Mouse (Mus musculus): ENCODE data around the gene Hivep3. TPM values are rescaled to one million over a fixed set of nuclear protein-coding genes. Genes with fewer than 3 reads are reported as not detected.

The Hivep3 gene
- polyA plus RNA-seq, 1 experiment from 2014 or later, result 8.2 TPM

- no peaks in the 10 kb centered on the region for H3K27me3 ChIP-seq (replicated peaks; ENCODE audit: control insufficient read depth, insufficient read depth, low read length)
- H3K4me3 ChIP-seq (ENCODE audit: low read depth, low read length), result no peak overlapping the region
- H3K9me3 ChIP-seq (ENCODE audit: control insufficient read depth, low read length), result no peaks in the 10 kb centered on the region
- no peaks in the 10 kb centered on the region for H3K36me3 ChIP-seq (ENCODE audit: control insufficient read depth, insufficient read depth, low read length)
- 41% methylated on average over 5 of the region's 5 CpGs for WGBS
- H3K4me1 ChIP-seq (ENCODE audit: control insufficient read depth, insufficient read depth, low read length), result peaks cover 11% of the 10 kb centered on the region
- no peak overlapping the region for H3K4me2 ChIP-seq (ENCODE audit: low read depth, low read length)
- H3K27ac ChIP-seq (replicated peaks; ENCODE audit: low read depth, low read length), result no peak overlapping the region
- DNase-seq (ENCODE audit: low spot score) (no peak), ATAC-seq (ENCODE audit: low read depth) (no peak)
- no peak overlapping the region for H3K9ac ChIP-seq (ENCODE audit: low read depth, low read length)
These were observed 233.6 kb downstream of the Hivep3 start for GRCm38 (mm10) chr4:119967073-119967608.

GRCm38 (mm10) chr4:119967636-119968035, 234.1 kb downstream of the Hivep3 start:
- no peak for ATAC-seq (ENCODE audit: low read depth)
- 40% methylated on average over 2 of the region's 2 CpGs for WGBS
- H3K27ac ChIP-seq (replicated peaks; ENCODE audit: low read depth, low read length), result no peak overlapping the region

GRCm38 (mm10) chr4:119968071-119968470, 234.5 kb downstream of the Hivep3 start:
- Histone ChIP-seq H3K4me2 (ENCODE audit: low read depth, low read length) (no peak overlapping the region), H3K36me3 (ENCODE audit: control insufficient read depth, insufficient read depth, low read length) (no peaks in the 10 kb centered on the region), H3K9me3 (ENCODE audit: control insufficient read depth, low read length) (no peaks in the 10 kb centered on the region), H3K27ac (replicated peaks; ENCODE audit: low read depth, low read length) (no peak overlapping the region), H3K4me1 (ENCODE audit: control insufficient read depth, insufficient read depth, low read length) (peaks cover 11% of the 10 kb centered on the region), H3K27me3 (replicated peaks; ENCODE audit: control insufficient read depth, insufficient read depth, low read length) (no peaks in the 10 kb centered on the region), H3K4me3 (ENCODE audit: low read depth, low read length) (no peak overlapping the region), H3K9ac (ENCODE audit: low read depth, low read length) (no peak overlapping the region)
- 0% methylated on average over 4 of the region's 4 CpGs for WGBS
- ATAC-seq (ENCODE audit: low read depth) (peak; percentile 75), DNase-seq (ENCODE audit: low spot score) (peak; percentile 93)

More at GRCm38 (mm10) chr4:119967636-119968035, 234.1 kb downstream of the Hivep3 start:
- Histone ChIP-seq H3K4me2 (ENCODE audit: low read depth, low read length) (no peak overlapping the region), H3K36me3 (ENCODE audit: control insufficient read depth, insufficient read depth, low read length) (no peaks in the 10 kb centered on the region), H3K9me3 (ENCODE audit: control insufficient read depth, low read length) (no peaks in the 10 kb centered on the region), H3K4me3 (ENCODE audit: low read depth, low read length) (no peak overlapping the region), H3K9ac (ENCODE audit: low read depth, low read length) (no peak overlapping the region), H3K4me1 (ENCODE audit: control insufficient read depth, insufficient read depth, low read length) (peaks cover 11% of the 10 kb centered on the region), H3K27me3 (replicated peaks; ENCODE audit: control insufficient read depth, insufficient read depth, low read length) (no peaks in the 10 kb centered on the region)
- DNase-seq (ENCODE audit: low spot score), result no peak

- no peaks in the 10 kb centered on the region for H3K36me3 ChIP-seq (ENCODE audit: control insufficient read depth, insufficient read depth, low read length)
- DNase-seq (ENCODE audit: low spot score) (no peak), ATAC-seq (ENCODE audit: low read depth) (no peak)
- peaks cover 11% of the 10 kb centered on the region for H3K4me1 ChIP-seq (ENCODE audit: control insufficient read depth, insufficient read depth, low read length)
- WGBS, result 67% methylated on average over 2 of the region's 2 CpGs
- no peaks in the 10 kb centered on the region for H3K27me3 ChIP-seq (replicated peaks; ENCODE audit: control insufficient read depth, insufficient read depth, low read length)
- no peak overlapping the region for H3K27ac ChIP-seq (replicated peaks; ENCODE audit: low read depth, low read length)
- no peak overlapping the region for H3K4me3 ChIP-seq (ENCODE audit: low read depth, low read length)
- no peak overlapping the region for H3K4me2 ChIP-seq (ENCODE audit: low read depth, low read length)
- H3K9me3 ChIP-seq (ENCODE audit: control insufficient read depth, low read length), result no peaks in the 10 kb centered on the region
- no peak overlapping the region for H3K9ac ChIP-seq (ENCODE audit: low read depth, low read length)
These were observed 235.3 kb downstream of the Hivep3 start for GRCm38 (mm10) chr4:119968887-119969286.

GRCm38 (mm10) chr4:119970166-119970565, 236.6 kb downstream of the Hivep3 start:
- Histone ChIP-seq H3K4me3 (ENCODE audit: low read depth, low read length) (no peak overlapping the region), H3K36me3 (ENCODE audit: control insufficient read depth, insufficient read depth, low read length) (no peaks in the 10 kb centered on the region), H3K9me3 (ENCODE audit: control insufficient read depth, low read length) (no peaks in the 10 kb centered on the region), H3K27me3 (replicated peaks; ENCODE audit: control insufficient read depth, insufficient read depth, low read length) (no peaks in the 10 kb centered on the region), H3K9ac (ENCODE audit: low read depth, low read length) (no peak overlapping the region), H3K27ac (replicated peaks; ENCODE audit: low read depth, low read length) (no peak overlapping the region), H3K4me2 (ENCODE audit: low read depth, low read length) (no peak overlapping the region), H3K4me1 (ENCODE audit: control insufficient read depth, insufficient read depth, low read length) (peaks cover 11% of the 10 kb centered on the region)
- no peak for DNase-seq (ENCODE audit: low spot score)
- no peak for ATAC-seq (ENCODE audit: low read depth)
- 46% methylated on average over 9 of the region's 9 CpGs for WGBS

- no peak overlapping the region for H3K27ac ChIP-seq (replicated peaks; ENCODE audit: low read depth, low read length)
- no peak for DNase-seq (ENCODE audit: low spot score)
- H3K36me3 ChIP-seq (ENCODE audit: control insufficient read depth, insufficient read depth, low read length), result no peaks in the 10 kb centered on the region
- WGBS, result 65% methylated on average over 6 of the region's 6 CpGs
- no peak overlapping the region for H3K9ac ChIP-seq (ENCODE audit: low read depth, low read length)
- H3K27me3 ChIP-seq (replicated peaks; ENCODE audit: control insufficient read depth, insufficient read depth, low read length), result no peaks in the 10 kb centered on the region
- H3K4me1 ChIP-seq (ENCODE audit: control insufficient read depth, insufficient read depth, low read length), result peaks cover 11% of the 10 kb centered on the region
- no peak for ATAC-seq (ENCODE audit: low read depth)
- no peak overlapping the region for H3K4me2 ChIP-seq (ENCODE audit: low read depth, low read length)
- H3K9me3 ChIP-seq (ENCODE audit: control insufficient read depth, low read length), result no peaks in the 10 kb centered on the region
- no peak overlapping the region for H3K4me3 ChIP-seq (ENCODE audit: low read depth, low read length)
These were observed 238.8 kb downstream of the Hivep3 start for GRCm38 (mm10) chr4:119972375-119972774.

- ATAC-seq (ENCODE audit: low read depth), result no peak
- WGBS, result 84% methylated on average over 9 of the region's 9 CpGs
- Histone ChIP-seq H3K9me3 (ENCODE audit: control insufficient read depth, low read length) (no peaks in the 10 kb centered on the region), H3K4me1 (ENCODE audit: control insufficient read depth, insufficient read depth, low read length) (no peaks in the 10 kb centered on the region), H3K36me3 (ENCODE audit: control insufficient read depth, insufficient read depth, low read length) (no peaks in the 10 kb centered on the region), H3K4me3 (ENCODE audit: low read depth, low read length) (no peak overlapping the region), H3K27ac (replicated peaks; ENCODE audit: low read depth, low read length) (no peak overlapping the region), H3K4me2 (ENCODE audit: low read depth, low read length) (no peak overlapping the region), H3K9ac (ENCODE audit: low read depth, low read length) (no peak overlapping the region), H3K27me3 (replicated peaks; ENCODE audit: control insufficient read depth, insufficient read depth, low read length) (no peaks in the 10 kb centered on the region)
- DNase-seq (ENCODE audit: low spot score), result no peak
These were observed 240.4 kb downstream of the Hivep3 start for GRCm38 (mm10) chr4:119973729-119974605.

GRCm38 (mm10) chr4:119975242-119975641, 241.7 kb downstream of the Hivep3 start:
- no peaks in the 10 kb centered on the region for H3K9me3 ChIP-seq (ENCODE audit: control insufficient read depth, low read length)
- ATAC-seq (ENCODE audit: low read depth) (no peak), DNase-seq (ENCODE audit: low spot score) (no peak)
- H3K4me2 ChIP-seq (ENCODE audit: low read depth, low read length), result no peak overlapping the region
- no peaks in the 10 kb centered on the region for H3K27me3 ChIP-seq (replicated peaks; ENCODE audit: control insufficient read depth, insufficient read depth, low read length)
- H3K9ac ChIP-seq (ENCODE audit: low read depth, low read length), result no peak overlapping the region
- H3K4me1 ChIP-seq (ENCODE audit: control insufficient read depth, insufficient read depth, low read length), result no peaks in the 10 kb centered on the region
- H3K36me3 ChIP-seq (ENCODE audit: control insufficient read depth, insufficient read depth, low read length), result no peaks in the 10 kb centered on the region
- H3K4me3 ChIP-seq (ENCODE audit: low read depth, low read length), result no peak overlapping the region
- no peak overlapping the region for H3K27ac ChIP-seq (replicated peaks; ENCODE audit: low read depth, low read length)
- WGBS, result 77% methylated on average over 10 of the region's 10 CpGs

- ATAC-seq (ENCODE audit: low read depth) (no peak), DNase-seq (ENCODE audit: low spot score) (no peak)
- H3K9me3 ChIP-seq (ENCODE audit: control insufficient read depth, low read length), result no peaks in the 10 kb centered on the region
- no peaks in the 10 kb centered on the region for H3K36me3 ChIP-seq (ENCODE audit: control insufficient read depth, insufficient read depth, low read length)
- H3K4me1 ChIP-seq (ENCODE audit: control insufficient read depth, insufficient read depth, low read length), result no peaks in the 10 kb centered on the region
- no peak overlapping the region for H3K4me2 ChIP-seq (ENCODE audit: low read depth, low read length)
- H3K27me3 ChIP-seq (replicated peaks; ENCODE audit: control insufficient read depth, insufficient read depth, low read length), result no peaks in the 10 kb centered on the region
- no peak overlapping the region for H3K9ac ChIP-seq (ENCODE audit: low read depth, low read length)
- 73% methylated on average over 12 of the region's 12 CpGs for WGBS
- no peak overlapping the region for H3K4me3 ChIP-seq (ENCODE audit: low read depth, low read length)
- H3K27ac ChIP-seq (replicated peaks; ENCODE audit: low read depth, low read length), result no peak overlapping the region
These were observed 242.2 kb downstream of the Hivep3 start for GRCm38 (mm10) chr4:119975822-119976221.
